Mouse (Mus musculus) megakaryocyte progenitor cell, adult 5-6 weeks (primary cell): ENCODE measurements around the gene Arhgap10. TPM values are rescaled to one million over a fixed set of nuclear protein-coding genes. Genes with fewer than 3 reads are reported as not detected.
"Not testable (repeated sequence)": the region's sequence is repeated elsewhere in the genome, so short reads cannot be mapped to it uniquely, and the experiment has no call there.

Experiments used
- ATAC-seq: replicated peaks from 2 replicates; pipeline ENCODE4 v1.8.0; 2016; ENCODE audit warnings: mild to moderate bottlenecking, moderate TSS enrichment, inconsistent platforms; ENCODE audit not compliant: poor library complexity
- total RNA-seq, 2 experiments: library from RNA; stranded (forward) in 1 of 2; stranded (reverse) in 1 of 2; fragments of 157-497, 149-512 nt in 1 of 2; fragments of 200-1000 nt in 1 of 2; gene quantifications; 2 replicates each; pipeline versions ENCODE4 v1.2.3 to v1.2.4; 2015 to 2017

The Arhgap10 gene
- total RNA-seq, 2 experiments from 2014 or later, result 6.6 to 12.2 TPM

- ATAC-seq, result no peak
Observed at GRCm38 (mm10) chr8:77355344-77355743, 162.4 kb downstream of the Arhgap10 start.

- no peak for ATAC-seq
Observed at GRCm38 (mm10) chr8:77354189-77354588, 163.6 kb downstream of the Arhgap10 start.

GRCm38 (mm10) chr8:77351177-77351860 lies 166.4 kb downstream of the Arhgap10 start:
- no peak for ATAC-seq

GRCm38 (mm10) chr8:77350121-77350777 lies 167.5 kb downstream of the Arhgap10 start:
- ATAC-seq, result no peak

- ATAC-seq, result no peak
Observed at GRCm38 (mm10) chr8:77343916-77344315, 173.8 kb downstream of the Arhgap10 start.

- ATAC-seq, result no peak
Observed at GRCm38 (mm10) chr8:77343335-77343734, 174.4 kb downstream of the Arhgap10 start.

- ATAC-seq, result no peak
Observed at GRCm38 (mm10) chr8:77342144-77342543, 175.6 kb downstream of the Arhgap10 start.

- no peak for ATAC-seq
Observed at GRCm38 (mm10) chr8:77341329-77341728, 176.4 kb downstream of the Arhgap10 start.

GRCm38 (mm10) chr8:77340046-77340747 lies 177.6 kb downstream of the Arhgap10 start:
- no peak for ATAC-seq

GRCm38 (mm10) chr8:77337272-77337671 lies 180.5 kb downstream of the Arhgap10 start:
- no peak for ATAC-seq

- ATAC-seq, result no peak
Observed at GRCm38 (mm10) chr8:77331180-77331579, 186.6 kb downstream of the Arhgap10 start.

- ATAC-seq, result no peak
Observed at GRCm38 (mm10) chr8:77330304-77330703, 187.4 kb downstream of the Arhgap10 start.

GRCm38 (mm10) chr8:77329783-77330182 lies 188.0 kb downstream of the Arhgap10 start:
- ATAC-seq, result no peak

- no peak for ATAC-seq
Observed at GRCm38 (mm10) chr8:77328473-77328872, 189.3 kb downstream of the Arhgap10 start.

GRCm38 (mm10) chr8:77327326-77327725 lies 190.4 kb downstream of the Arhgap10 start:
- ATAC-seq, result no peak

GRCm38 (mm10) chr8:77322727-77323126 lies 195.0 kb downstream of the Arhgap10 start:
- ATAC-seq, result not testable (repeated sequence)

GRCm38 (mm10) chr8:77321901-77322300 lies 195.9 kb downstream of the Arhgap10 start:
- no peak for ATAC-seq

GRCm38 (mm10) chr8:77318590-77318989 lies 199.2 kb downstream of the Arhgap10 start:
- ATAC-seq, result no peak

GRCm38 (mm10) chr8:77317771-77318170 lies 200.0 kb downstream of the Arhgap10 start:
- no peak for ATAC-seq

- ATAC-seq, result no peak
Observed at GRCm38 (mm10) chr8:77313003-77313402, 204.8 kb downstream of the Arhgap10 start.

GRCm38 (mm10) chr8:77311762-77312161 lies 206.0 kb downstream of the Arhgap10 start:
- no peak for ATAC-seq

GRCm38 (mm10) chr8:77310541-77310940 lies 207.2 kb downstream of the Arhgap10 start:
- no peak for ATAC-seq
